Mouse (Mus musculus) leukemia stem cell, adult 10-12 weeks (primary cell): ENCODE measurements around the gene Scgb1a1. TPM values are rescaled to one million over a fixed set of nuclear protein-coding genes. Genes with fewer than 3 reads are reported as not detected.

Experiments used
- polyA plus RNA-seq: library from polyadenylated mRNA; stranded (reverse); fragments of >175 nt; gene quantifications from 2 replicates; pipeline ENCODE4 v1.2.3, GENCODE M21; 2012; ENCODE audit warnings: low replicate concordance

The Scgb1a1 gene
- not detected in 2 replicates for polyA plus RNA-seq

GRCm38 (mm10) chr19:9087821-9088220 lies at the start of gene Scgb1a1:
Gene Scgb1a1, minus strand, starts transcription at chr19:9087958.

DNA sequence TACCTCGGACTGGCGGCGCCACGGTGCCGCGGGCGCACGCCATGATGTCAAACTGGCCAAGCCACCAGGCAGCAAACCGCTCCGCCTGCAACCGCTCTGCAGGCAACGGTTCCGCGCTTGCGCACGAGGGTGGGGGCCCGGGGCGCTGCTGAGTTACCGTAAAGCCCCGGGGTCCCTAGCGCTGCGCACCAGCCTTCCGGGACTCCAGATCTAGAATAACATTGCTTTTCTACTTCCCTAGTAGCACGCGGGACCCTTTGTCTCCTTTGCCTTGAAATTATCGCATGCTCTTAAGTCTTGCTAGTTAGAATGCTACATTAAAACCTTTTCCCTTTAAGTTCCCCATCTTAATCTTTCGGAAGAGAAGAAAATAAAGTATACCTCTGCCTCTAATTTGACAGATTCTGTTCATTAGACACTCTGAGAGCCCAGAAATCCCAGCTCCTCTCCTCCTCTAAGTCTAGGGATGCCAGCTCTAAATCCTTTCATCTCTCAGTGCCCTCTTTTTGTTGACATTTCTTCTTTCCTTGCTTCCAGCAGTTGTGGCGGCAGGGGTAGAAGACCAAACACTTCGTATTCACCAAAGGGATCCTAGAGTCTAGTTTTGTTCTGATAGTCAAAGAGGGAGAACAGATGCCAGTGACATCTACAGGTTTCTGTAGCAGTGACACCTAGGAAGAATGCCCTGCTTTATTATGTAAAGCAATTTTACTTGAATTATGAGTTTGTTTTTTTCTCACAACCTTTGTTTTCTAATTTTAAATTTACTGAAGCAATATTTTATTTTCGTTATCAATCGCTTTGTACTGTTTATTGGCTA lies 48.0 kb upstream of the Scgb1a1 start, which contains the start of gene Asrgl1:
TSS of gene Asrgl1 (minus strand) at position 125 of the 820 bp plus-strand sequence.

Other genes starting within 250 kb of the Scgb1a1 start
- not detected in 2 replicates for gene Gng3, start 248.8 kb downstream of the Scgb1a1 start, polyA plus RNA-seq
- 0.09 and 0.24 TPM in 2 replicates for gene Lrrn4cl, start 237.2 kb downstream of the Scgb1a1 start, polyA plus RNA-seq
- gene Ubxn1, start 216.5 kb downstream of the Scgb1a1 start, polyA plus RNA-seq = 78.0 and 79.9 TPM in 2 replicates
- gene Uqcc3, start 207.0 kb downstream of the Scgb1a1 start, polyA plus RNA-seq = 10.7 and 29.9 TPM in 2 replicates
- 1.7 TPM in 1 of 2 replicates, not detected in the other for gene Lbhd1, start 204.2 kb downstream of the Scgb1a1 start, polyA plus RNA-seq
- not detected in 2 replicates for gene Gm49403, start 204.0 kb downstream of the Scgb1a1 start, polyA plus RNA-seq
- 12.1 and 24.9 TPM in 2 replicates for gene 1810009A15Rik, start 199.1 kb downstream of the Scgb1a1 start, polyA plus RNA-seq
- 0.92 and 16.1 TPM in 2 replicates for gene Gm49416, start 199.0 kb downstream of the Scgb1a1 start, polyA plus RNA-seq
- 35.0 and 93.2 TPM in 2 replicates for gene Ints5, start 195.0 kb downstream of the Scgb1a1 start, polyA plus RNA-seq
- gene Ganab, start 189.9 kb downstream of the Scgb1a1 start, polyA plus RNA-seq = 35.8 and 36.8 TPM in 2 replicates
- 110 and 144 TPM in 2 replicates for gene B3gat3, start 167.6 kb downstream of the Scgb1a1 start, polyA plus RNA-seq
- gene Rom1, start 158.6 kb downstream of the Scgb1a1 start, polyA plus RNA-seq = 28.2 and 31.8 TPM in 2 replicates
- gene Eml3, start 158.4 kb downstream of the Scgb1a1 start, polyA plus RNA-seq = 92.9 and 101 TPM in 2 replicates
- gene Mta2, start 146.1 kb downstream of the Scgb1a1 start, polyA plus RNA-seq = 33.6 and 60.7 TPM in 2 replicates
- 41.2 and 58.4 TPM in 2 replicates for gene Tut1, start 134.1 kb downstream of the Scgb1a1 start, polyA plus RNA-seq
- 34.0 and 130 TPM in 2 replicates for gene Eef1g, start 120.9 kb downstream of the Scgb1a1 start, polyA plus RNA-seq
- gene Ahnak, start 98.7 kb downstream of the Scgb1a1 start, polyA plus RNA-seq = 6.4 and 8.8 TPM in 2 replicates
- gene Asrgl1, start 47.7 kb upstream of the Scgb1a1 start, polyA plus RNA-seq = 25.5 and 77.5 TPM in 2 replicates